28 mouse cellular contexts compared by ENCODE assay signal in genomic region chr12:107711017-107711416, GRCm38 (mm10).
DNase-seq lines count a peak whose midpoint lies in the region; ATAC-seq lines count a peak whose summit lies in the region.
"Had no signal": no experiment of that assay in that cellular context is flagged by ENCODE, and none has a peak within 500 bp of the region (broad histone marks: within the 10 kb centered on the region; RNA-seq: fewer than 3 reads in every experiment).

No protein-coding gene starts in this region.

- WGBS in forebrain, embryonic 10.5 days: 70% methylated on average over 7 of the region's 7 CpGs
- WGBS in forebrain, embryonic 13.5 days: 76% methylated on average over 7 of the region's 7 CpGs

- H3K27me3 ChIP-seq in forebrain, embryonic 10.5 days (ENCODE audit: poor library complexity, severe bottlenecking): no peaks in the 10 kb centered on the region
- no peaks in the 10 kb centered on the region for H3K27me3 ChIP-seq in forebrain, embryonic 13.5 days
- H3K27me3 ChIP-seq: embryonic facial prominence, embryonic 12.5 days; heart, embryonic 12.5 days; hindbrain, embryonic 15.5 days; lung, embryonic 15.5 days; midbrain, embryonic 15.5 days had no signal

- no peak for DNase-seq in forebrain, embryonic 10.5 days (ENCODE audit: extremely low spot score, low spot score)
- peak; percentile 17 for DNase-seq in retina, postnatal 1 day
- DNase-seq in retina, embryonic 14.5 days (ENCODE audit: low spot score): no peak
- DNase-seq in adrenal gland, postnatal 14 days: peak; percentile 30
- no peak for DNase-seq in left cerebral cortex, adult 18-20 months (ENCODE audit: low spot score in 2 of 2)
- DNase-seq in thymus, postnatal 0 days (ENCODE audit: low spot score): no peak
- DNase-seq: B cell, adult 2 months; cerebellum, adult 18-20 months; cerebellum, postnatal 25 days; forebrain, postnatal 0 days; heart, adult 2 months; heart, postnatal 4 days; kidney, adult 2 months; kidney, postnatal 4 days; liver; right cerebral cortex, postnatal 4 days; thymus, adult 18-20 months; thymus, postnatal 36 days had no signal

- no peak overlapping the region for H3K9ac ChIP-seq in forebrain, embryonic 13.5 days
- H3K9ac ChIP-seq: embryonic facial prominence, embryonic 12.5 days; forebrain, postnatal 0 days; heart, embryonic 12.5 days; hindbrain, embryonic 15.5 days; liver, embryonic 14.5 days; lung, embryonic 15.5 days; midbrain, embryonic 15.5 days had no signal

- no peaks in the 10 kb centered on the region for H3K36me3 ChIP-seq in forebrain, embryonic 10.5 days (replicated peaks)
- no peaks in the 10 kb centered on the region for H3K36me3 ChIP-seq in forebrain, embryonic 13.5 days (ENCODE audit: poor library complexity, severe bottlenecking)
- H3K36me3 ChIP-seq: embryonic facial prominence, embryonic 12.5 days; heart, embryonic 12.5 days; hindbrain, embryonic 15.5 days; lung, embryonic 15.5 days; midbrain, embryonic 15.5 days had no signal

- ATAC-seq in forebrain, embryonic 13.5 days: no peak
- ATAC-seq: forebrain, postnatal 0 days; inflammation-experienced regulatory T-cells, adult 6 months; midbrain, embryonic 15.5 days had no signal

- H3K9me3 ChIP-seq in forebrain, embryonic 10.5 days: peaks cover 6% of the 10 kb centered on the region; the same call in 1 of the 2 replicates
- H3K9me3 ChIP-seq in forebrain, embryonic 13.5 days (replicated peaks): 0 out of 2 replicates have a peak, but pooled peaks cover 3% of the 10 kb centered on the region
- H3K9me3 ChIP-seq: hindbrain, embryonic 15.5 days; midbrain, embryonic 15.5 days had no signal

- peaks cover 35% of the 10 kb centered on the region for H3K4me1 ChIP-seq in forebrain, embryonic 10.5 days
- H3K4me1 ChIP-seq in forebrain, embryonic 13.5 days: 0 out of 2 replicates have a peak, but pooled peaks cover 5% of the 10 kb centered on the region
- H3K4me1 ChIP-seq: heart, embryonic 12.5 days had no signal

- peak overlapping the region; percentile 4; the same call in 1 of the 2 replicates for H3K27ac ChIP-seq in forebrain, embryonic 10.5 days
- no peak overlapping the region for H3K27ac ChIP-seq in forebrain, embryonic 13.5 days
- H3K27ac ChIP-seq: embryonic facial prominence, embryonic 12.5 days; heart, adult 2 months; hindbrain, embryonic 15.5 days; kidney, postnatal 0 days; liver, embryonic 14.5 days; lung, embryonic 15.5 days; midbrain, embryonic 15.5 days; stomach, postnatal 0 days had no signal

- no peak overlapping the region for H3K4me3 ChIP-seq in forebrain, embryonic 10.5 days
- no peak overlapping the region for H3K4me3 ChIP-seq in forebrain, embryonic 13.5 days
- H3K4me3 ChIP-seq: embryonic facial prominence, embryonic 12.5 days; heart, adult 2 months; heart, embryonic 12.5 days; hindbrain, embryonic 15.5 days; lung, embryonic 15.5 days; midbrain, embryonic 15.5 days had no signal

- no peak overlapping the region for H3K4me2 ChIP-seq in forebrain, embryonic 13.5 days
- H3K4me2 ChIP-seq: embryonic facial prominence, embryonic 12.5 days; heart, embryonic 12.5 days; hindbrain, embryonic 15.5 days; lung, embryonic 15.5 days; midbrain, embryonic 15.5 days had no signal

Comparison
In these comparisons a context has a peak if more than half of its experiments do, and no peak if none do; other contexts are left out.
1. DNase-seq: peak in retina, postnatal 1 day (single experiment) and adrenal gland, postnatal 14 days (single experiment); none in forebrain, embryonic 10.5 days (single experiment), retina, embryonic 14.5 days (single experiment), left cerebral cortex, adult 18-20 months (0 of 2) and thymus, postnatal 0 days (single experiment).